Mouse (Mus musculus) cortical plate, adult 2 months (tissue): ENCODE results near the gene Epb41l4b.

ENCODE experiments used
- CTCF ChIP-seq: fragments of 200-500 bp; IDR thresholded peaks from 2 replicates; pipeline ENCODE4 v1.5.1; 2011; ENCODE audit warnings: mild to moderate bottlenecking, control low read depth, low read length; ENCODE audit not compliant: insufficient read depth; ENCODE audit errors: extremely low read depth
- POLR2A ChIP-seq: fragments of 200-500 bp; IDR thresholded peaks from 2 replicates; pipeline ENCODE4 v1.6.1; 2011; ENCODE audit warnings: mild to moderate bottlenecking, low read length, control low read depth; ENCODE audit not compliant: insufficient read depth; ENCODE audit errors: extremely low read depth

- TF ChIP-seq CTCF (no peak), POLR2A (no peak)
These were observed 10.6 kb upstream of the Epb41l4b start for GRCm38 (mm10) chr4:57153838-57154237.
